Comparison of ENCODE assay signal across 10 mouse cellular contexts in genomic region chr12:64916735-64917134, GRCm38 (mm10).
"Had no signal": no experiment of that assay in that cellular context is flagged by ENCODE, and none has a peak within 500 bp of the region (broad histone marks: within the 10 kb centered on the region; RNA-seq: fewer than 3 reads in every experiment).

No protein-coding gene starts in this region.

- DNase-seq: kidney, adult 2 months; kidney, postnatal 14 days; lung, adult 2 months; lung, postnatal 36 days; right cerebral cortex, adult 18-20 months; right cerebral cortex, postnatal 25 days; thymus, postnatal 36 days had no signal

- H3K27me3 ChIP-seq: kidney, embryonic 15.5 days had no signal

- H3K9ac ChIP-seq: kidney, embryonic 15.5 days; liver, embryonic 14.5 days had no signal

- H3K36me3 ChIP-seq: kidney, embryonic 15.5 days had no signal

- H3K9me3 ChIP-seq: kidney, embryonic 15.5 days; limb, embryonic 10.5 days had no signal

- H3K4me1 ChIP-seq: limb, embryonic 10.5 days had no signal

- H3K27ac ChIP-seq: kidney, embryonic 15.5 days; limb, embryonic 10.5 days; liver, embryonic 14.5 days had no signal
